Mouse (Mus musculus): ENCODE measurements around the gene Rps10. TPM values are rescaled to one million over a fixed set of nuclear protein-coding genes. Genes with fewer than 3 reads are reported as not detected.

Gene Rps10
- polyA plus RNA-seq, 1 experiment from 2014 or later: 455 TPM

DNA sequence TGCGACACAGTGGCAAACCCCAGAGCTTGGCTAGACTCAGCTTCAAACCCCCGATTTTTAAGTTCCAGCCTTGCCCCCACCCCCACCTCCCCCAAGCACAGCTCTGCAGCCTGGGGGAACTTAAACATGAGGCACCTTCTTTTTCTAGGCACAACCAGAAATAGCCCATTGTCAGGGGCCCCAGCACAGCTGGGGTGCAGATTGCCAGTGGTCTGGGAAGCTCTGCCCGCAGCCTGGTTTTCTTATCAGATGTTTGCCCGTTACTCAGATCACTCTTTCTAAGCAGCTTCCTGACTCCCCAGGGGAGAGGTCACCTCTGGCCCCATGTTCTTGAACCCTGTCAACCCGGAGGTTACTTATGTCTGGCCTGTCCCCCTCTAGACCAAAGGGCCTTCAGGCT lies 19.9 kb upstream of the Rps10 start:
- WGBS: 25% methylated on average over 5 of the region's 5 CpGs
- no peaks in the 10 kb centered on the region for H3K9me3 ChIP-seq
- peak overlapping the region; percentile 84 for H3K27ac ChIP-seq (replicated peaks)
- no peak for ATAC-seq (ENCODE audit: low FRiP score, low read depth)
- peak overlapping the region; percentile 73 for H3K9ac ChIP-seq
- H3K4me3 ChIP-seq: peak overlapping the region; percentile 83
- peaks cover 28% of the 10 kb centered on the region for H3K4me1 ChIP-seq (replicated peaks)
- H3K27me3 ChIP-seq: no peaks in the 10 kb centered on the region
- H3K36me3 ChIP-seq: no peaks in the 10 kb centered on the region
- peak overlapping the region; percentile 83 for H3K4me2 ChIP-seq

DNA sequence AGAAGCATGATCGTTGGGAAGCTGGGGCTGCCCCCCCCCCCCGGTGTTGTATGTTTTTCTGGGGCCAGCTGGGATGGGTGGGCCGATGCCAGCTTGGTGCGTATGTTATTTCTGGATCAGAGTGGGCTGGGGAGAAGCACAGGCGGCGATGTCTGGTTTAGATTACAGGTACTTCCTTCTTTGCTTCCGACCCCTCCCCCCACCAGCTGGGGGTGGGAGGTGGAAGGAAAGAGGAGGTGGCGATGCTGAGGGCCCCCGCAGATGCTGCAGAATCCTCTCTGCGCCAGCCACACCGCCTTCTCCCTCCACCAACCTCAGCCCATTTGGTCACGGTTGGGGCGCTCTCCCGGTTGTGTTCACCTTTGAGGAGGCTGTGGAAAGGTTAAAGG lies 19.5 kb upstream of the Rps10 start:
- H3K27ac ChIP-seq (replicated peaks): peak overlapping the region; percentile 84
- peak; percentile 39; the same call in 1 of the 2 replicates for ATAC-seq (ENCODE audit: low FRiP score, low read depth)

DNA sequence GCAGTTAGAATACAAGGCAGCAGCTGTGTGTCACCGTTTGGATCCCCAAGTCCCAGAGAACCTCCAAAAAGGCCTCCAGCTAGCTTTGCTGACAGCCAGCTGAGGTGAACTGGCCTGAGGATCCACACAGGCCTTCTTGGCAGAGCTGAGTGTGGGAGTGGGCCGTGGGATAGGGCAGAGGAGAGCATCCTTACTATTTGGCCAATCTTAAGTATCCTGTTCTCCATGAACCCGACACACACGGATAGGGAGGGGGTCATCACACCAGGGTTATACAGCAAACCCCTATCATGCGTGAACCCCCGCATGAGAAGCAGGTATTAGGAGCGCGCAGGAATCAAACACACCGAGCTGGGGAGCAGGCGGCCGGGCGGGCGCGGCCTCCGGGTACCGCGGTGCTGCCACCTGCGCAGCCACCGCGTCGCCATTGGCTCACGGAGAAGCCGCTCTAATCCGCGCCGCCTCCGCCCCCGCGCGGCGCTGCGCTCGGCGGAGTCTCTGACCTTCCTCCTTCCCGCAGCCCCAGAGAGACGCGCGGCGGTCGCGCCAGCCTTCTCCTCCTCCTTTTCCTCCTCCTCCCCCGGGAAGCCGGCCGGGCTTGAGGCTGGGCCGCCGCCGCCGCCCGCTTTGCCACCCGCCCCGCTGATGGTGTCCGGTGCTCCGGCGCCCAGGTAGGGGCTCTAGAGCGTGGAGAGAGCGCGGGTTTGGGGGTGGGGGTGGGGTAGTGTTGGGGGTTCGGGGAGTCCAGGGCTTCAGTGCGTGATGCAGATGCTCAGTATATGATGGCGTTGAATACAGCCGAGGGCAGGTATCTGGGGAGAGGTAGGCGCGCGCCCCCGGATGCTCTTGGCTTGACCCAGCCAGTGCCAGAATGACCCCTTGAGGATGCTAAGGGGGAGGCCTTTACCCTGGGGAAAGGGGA lies 18.9 kb upstream of the Rps10 start, which contains the start of gene Pacsin1:
Gene Pacsin1 (plus strand): TSS at position 421 of the 922 bp plus-strand sequence.
- H3K27ac ChIP-seq (replicated peaks): peak within 1 kb of the TSS; percentile 84
- no peaks in the 10 kb centered on the region for H3K9me3 ChIP-seq
- H3K9ac ChIP-seq: peak within 1 kb of the TSS; percentile 73
- WGBS: 1% methylated on average over 52 of the region's 65 CpGs
- no peaks in the 10 kb centered on the region for H3K27me3 ChIP-seq
- no peaks in the 10 kb centered on the region for H3K36me3 ChIP-seq
- peak; percentile 87 for ATAC-seq (ENCODE audit: low FRiP score, low read depth)
- H3K4me1 ChIP-seq (replicated peaks): peaks cover 28% of the 10 kb centered on the region
- H3K4me2 ChIP-seq: peak within 1 kb of the TSS; percentile 83
- H3K4me3 ChIP-seq: peak within 1 kb of the TSS; percentile 83

More for the DNA sequence above, 19.5 kb upstream of the Rps10 start:
- Histone ChIP-seq H3K4me2 (peak overlapping the region; percentile 83), H3K36me3 (no peaks in the 10 kb centered on the region), H3K4me1 (replicated peaks) (peaks cover 28% of the 10 kb centered on the region), H3K9ac (peak overlapping the region; percentile 73), H3K27me3 (no peaks in the 10 kb centered on the region), H3K9me3 (no peaks in the 10 kb centered on the region), H3K4me3 (peak overlapping the region; percentile 83)
- WGBS: 4% methylated on average over 13 of the region's 14 CpGs

- no peak overlapping the region for H3K4me3 ChIP-seq
These were observed 16.9 kb upstream of the Rps10 start for GRCm38 (mm10) chr17:27653253-27653959.

GRCm38 (mm10) chr17:27652046-27652790 lies 15.7 kb upstream of the Rps10 start:
- Histone ChIP-seq H3K9ac (no peak overlapping the region), H3K27ac (replicated peaks) (no peak overlapping the region), H3K4me2 (no peak overlapping the region), H3K4me3 (no peak overlapping the region), H3K9me3 (no peaks in the 10 kb centered on the region), H3K36me3 (no peaks in the 10 kb centered on the region), H3K27me3 (no peaks in the 10 kb centered on the region), H3K4me1 (replicated peaks) (peaks cover 28% of the 10 kb centered on the region)
- ATAC-seq (ENCODE audit: low FRiP score, low read depth): no peak
- WGBS: 83% methylated on average over 22 of the region's 23 CpGs

More at GRCm38 (mm10) chr17:27653253-27653959, 16.9 kb upstream of the Rps10 start:
- Histone ChIP-seq H3K27me3 (no peaks in the 10 kb centered on the region), H3K36me3 (no peaks in the 10 kb centered on the region), H3K4me1 (replicated peaks) (peaks cover 28% of the 10 kb centered on the region), H3K4me2 (no peak overlapping the region), H3K27ac (replicated peaks) (no peak overlapping the region), H3K9me3 (no peaks in the 10 kb centered on the region), H3K9ac (no peak overlapping the region)
- ATAC-seq (ENCODE audit: low FRiP score, low read depth): no peak
- 73% methylated on average over 10 of the region's 10 CpGs for WGBS

DNA sequence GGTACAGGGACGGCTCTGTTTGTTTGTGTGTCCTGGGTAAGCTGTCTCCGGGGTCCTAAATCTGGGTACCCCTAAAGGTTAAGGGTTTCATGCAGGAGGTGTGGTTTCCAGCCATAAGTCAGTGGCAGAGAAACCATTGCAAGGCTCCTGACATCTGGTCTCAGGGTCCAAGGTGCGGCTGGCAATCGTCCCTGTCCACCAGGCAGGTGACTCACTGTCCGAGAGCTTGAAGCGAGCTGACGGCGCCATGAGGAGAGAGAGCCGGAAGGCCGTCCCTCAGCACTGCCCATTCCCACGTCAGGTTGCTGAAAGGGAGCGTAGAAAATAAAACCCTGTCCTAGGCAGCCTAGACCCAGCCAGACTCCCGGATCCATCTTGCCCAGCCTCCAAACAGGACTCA lies 14.1 kb upstream of the Rps10 start:
- Histone ChIP-seq H3K27me3 (no peaks in the 10 kb centered on the region), H3K9ac (no peak overlapping the region), H3K4me3 (no peak overlapping the region), H3K4me2 (no peak overlapping the region), H3K27ac (replicated peaks) (no peak overlapping the region), H3K4me1 (replicated peaks) (peaks cover 11% of the 10 kb centered on the region), H3K36me3 (no peaks in the 10 kb centered on the region), H3K9me3 (no peaks in the 10 kb centered on the region)
- ATAC-seq (ENCODE audit: low FRiP score, low read depth): no peak
- 87% methylated on average over 13 of the region's 13 CpGs for WGBS

GRCm38 (mm10) chr17:27650160-27650559 lies 13.7 kb upstream of the Rps10 start:
- peaks cover 8% of the 10 kb centered on the region for H3K4me1 ChIP-seq (replicated peaks)
- H3K27ac ChIP-seq (replicated peaks): no peak overlapping the region
- 12% methylated on average over 12 of the region's 12 CpGs for WGBS
- no peaks in the 10 kb centered on the region for H3K27me3 ChIP-seq
- no peaks in the 10 kb centered on the region for H3K9me3 ChIP-seq
- H3K36me3 ChIP-seq: no peaks in the 10 kb centered on the region
- ATAC-seq (ENCODE audit: low FRiP score, low read depth): no peak
- H3K4me2 ChIP-seq: no peak overlapping the region
- no peak overlapping the region for H3K4me3 ChIP-seq
- no peak overlapping the region for H3K9ac ChIP-seq

- ATAC-seq (ENCODE audit: low FRiP score, low read depth): no peak
- H3K4me1 ChIP-seq (replicated peaks): peaks cover 13% of the 10 kb centered on the region
- H3K27me3 ChIP-seq: no peaks in the 10 kb centered on the region
- H3K9ac ChIP-seq: no peak overlapping the region
- H3K27ac ChIP-seq (replicated peaks): no peak overlapping the region
- H3K9me3 ChIP-seq: no peaks in the 10 kb centered on the region
- no peaks in the 10 kb centered on the region for H3K36me3 ChIP-seq
- H3K4me2 ChIP-seq: no peak overlapping the region
- no peak overlapping the region for H3K4me3 ChIP-seq
- 44% methylated on average over 7 of the region's 7 CpGs for WGBS
These were observed 9.3 kb upstream of the Rps10 start for GRCm38 (mm10) chr17:27645807-27646206.

DNA sequence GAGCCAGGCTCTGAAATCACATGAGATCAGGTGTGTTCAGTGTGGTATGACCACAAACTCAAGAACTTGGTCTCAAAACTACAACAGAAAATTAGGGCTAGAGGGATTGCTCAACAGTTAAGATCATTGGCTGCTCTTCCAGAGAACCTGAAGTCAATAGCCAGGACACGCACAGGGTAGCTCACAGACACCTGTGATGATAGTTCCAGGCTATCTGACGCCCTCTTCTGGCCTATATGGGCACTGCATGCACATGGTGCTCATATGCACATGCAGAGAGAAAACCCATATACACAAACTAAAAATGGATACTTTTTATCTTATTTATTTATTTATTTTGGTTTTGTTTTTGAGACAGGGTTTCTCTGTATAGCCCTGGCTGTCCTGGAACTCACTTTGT lies 8.1 kb upstream of the Rps10 start:
- H3K27ac ChIP-seq (replicated peaks): no peak overlapping the region
- no peak overlapping the region for H3K4me2 ChIP-seq
- H3K36me3 ChIP-seq: no peaks in the 10 kb centered on the region
- H3K4me3 ChIP-seq: no peak overlapping the region
- H3K4me1 ChIP-seq (replicated peaks): peaks cover 13% of the 10 kb centered on the region
- 39% methylated on average over 2 of the region's 2 CpGs for WGBS
- no peak for ATAC-seq (ENCODE audit: low FRiP score, low read depth)
- no peak overlapping the region for H3K9ac ChIP-seq
- no peaks in the 10 kb centered on the region for H3K9me3 ChIP-seq
- no peaks in the 10 kb centered on the region for H3K27me3 ChIP-seq

- Histone ChIP-seq H3K27me3 (no peaks in the 10 kb centered on the region), H3K4me2 (no peak overlapping the region), H3K4me3 (no peak overlapping the region), H3K9ac (no peak overlapping the region), H3K27ac (replicated peaks) (0 out of 2 replicates have a peak overlapping the region, but pooled peaks have one; percentile 82), H3K9me3 (no peaks in the 10 kb centered on the region), H3K36me3 (no peaks in the 10 kb centered on the region), H3K4me1 (replicated peaks) (peaks cover 13% of the 10 kb centered on the region)
- WGBS: 90% methylated on average over 9 of the region's 9 CpGs
- no peak for ATAC-seq (ENCODE audit: low FRiP score, low read depth)
These were observed 7.3 kb upstream of the Rps10 start for GRCm38 (mm10) chr17:27643756-27644155.

DNA sequence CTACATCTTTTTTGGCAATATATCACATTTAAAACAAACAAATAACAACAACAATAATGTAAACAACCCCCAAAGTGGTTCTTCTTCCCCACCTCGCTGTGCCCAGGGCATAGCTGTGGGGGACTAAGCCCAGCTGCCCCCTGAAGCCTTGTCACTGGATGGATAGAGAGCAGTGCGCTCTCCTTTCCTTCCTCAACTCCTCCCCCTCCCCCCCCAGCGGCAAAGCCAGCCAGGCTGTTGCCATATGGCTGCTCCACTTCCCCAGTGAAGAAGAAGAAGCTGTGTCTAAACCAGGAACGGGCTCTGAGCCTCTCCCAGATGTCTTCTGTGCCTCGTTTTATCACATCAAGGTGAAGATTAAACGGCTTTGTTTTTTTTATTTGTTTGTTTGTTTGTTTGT lies 6.6 kb upstream of the Rps10 start:
- Histone ChIP-seq H3K4me3 (no peak overlapping the region), H3K9ac (no peak overlapping the region), H3K27ac (replicated peaks) (peak overlapping the region; percentile 82), H3K4me2 (peak overlapping the region; percentile 37), H3K27me3 (no peaks in the 10 kb centered on the region), H3K4me1 (replicated peaks) (peaks cover 13% of the 10 kb centered on the region), H3K36me3 (no peaks in the 10 kb centered on the region), H3K9me3 (no peaks in the 10 kb centered on the region)
- 31% methylated on average over 6 of the region's 6 CpGs for WGBS
- no peak for ATAC-seq (ENCODE audit: low FRiP score, low read depth)

Data from hindbrain, embryonic 15.5 days (tissue).